Mouse (Mus musculus): ENCODE results near the gene Slc34a3.

GRCm38 (mm10) chr2:25185625-25186574 lies 48.3 kb downstream of the Slc34a3 start:
- TF ChIP-seq HCFC1 (IDR thresholded peaks at IDR 0.05; ENCODE audit: borderline replicate concordance, insufficient read depth, low read length): no peak
- TF ChIP-seq CHD2 (IDR thresholded peaks at IDR 0.05; ENCODE audit: low read depth, low read length): no peak

Data from ES-E14 (cell line).